Mouse (Mus musculus) cortical plate, adult 2 months (tissue): ENCODE data around the gene Vkorc1.

ENCODE experiments used
- CTCF ChIP-seq: fragments of 200-500 bp; IDR thresholded peaks from 2 replicates; pipeline ENCODE4 v1.5.1; 2011; ENCODE audit warnings: mild to moderate bottlenecking, control low read depth, low read length; ENCODE audit not compliant: insufficient read depth; ENCODE audit errors: extremely low read depth
- POLR2A ChIP-seq: fragments of 200-500 bp; IDR thresholded peaks from 2 replicates; pipeline ENCODE4 v1.6.1; 2011; ENCODE audit warnings: mild to moderate bottlenecking, low read length, control low read depth; ENCODE audit not compliant: insufficient read depth; ENCODE audit errors: extremely low read depth

DNA sequence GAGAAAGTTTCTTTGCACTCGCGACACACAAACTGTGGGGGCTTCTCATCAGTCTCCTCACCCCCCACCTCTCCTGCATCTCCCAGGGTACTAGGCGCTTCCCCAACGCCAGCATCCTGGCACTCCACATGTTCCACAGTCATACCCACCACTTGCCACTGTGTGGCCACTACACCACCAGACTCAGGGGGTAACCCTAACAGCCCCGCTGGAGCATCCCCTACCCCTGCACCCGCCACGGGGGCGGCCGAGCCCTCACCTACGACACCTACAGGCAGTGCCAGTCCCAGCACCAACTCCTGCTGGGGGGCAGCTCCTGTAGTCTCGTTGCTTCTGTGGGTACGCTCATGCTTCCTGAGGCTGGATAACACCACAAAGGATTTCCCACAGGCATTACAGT, 29.0 kb downstream of the Vkorc1 start:
- TF ChIP-seq POLR2A: no peak
- TF ChIP-seq CTCF: no peak
